Mouse (Mus musculus): Measurements from ENCODE around the gene Fbxl17. TPM values are rescaled to one million over a fixed set of nuclear protein-coding genes. Genes with fewer than 3 reads are reported as not detected.

The Fbxl17 gene
- total and polyA plus RNA-seq, 2 experiments from 2014 or later = 11.4 to 26.3 TPM

DNA sequence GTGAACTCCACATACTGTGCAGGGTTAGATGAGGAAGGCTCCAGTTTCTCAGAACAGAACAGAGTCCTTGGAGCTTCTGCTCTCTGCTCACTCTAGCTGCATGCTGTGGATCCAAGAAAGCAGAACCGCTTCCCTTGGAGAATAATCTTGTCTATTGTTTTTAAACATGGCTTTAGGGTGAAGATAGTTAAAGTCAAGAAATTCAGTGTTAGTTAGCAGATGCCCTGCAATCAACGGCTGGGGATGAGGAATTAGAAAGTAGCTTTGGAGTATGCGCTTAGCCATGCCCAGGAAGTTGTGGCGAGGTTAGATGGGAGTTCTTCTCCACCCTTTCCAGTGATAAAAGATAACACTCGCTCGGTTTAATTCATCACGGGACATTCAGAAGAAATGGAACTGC lies 306.6 kb downstream of the Fbxl17 start:
- Histone ChIP-seq H3K4me3 (ENCODE audit: low read depth, low read length) (no peak overlapping the region), H3K9ac (replicated peaks; ENCODE audit: low read depth, low read length) (no peak overlapping the region), H3K27me3 (ENCODE audit: control insufficient read depth, insufficient read depth, low read length) (no peaks in the 10 kb centered on the region), H3K36me3 (replicated peaks; ENCODE audit: control insufficient read depth, insufficient read depth, low read length) (0 out of 2 replicates have a peak, but pooled peaks cover 4% of the 10 kb centered on the region), H3K27ac (ENCODE audit: low read depth) (no peak overlapping the region), H3K4me2 (ENCODE audit: low read depth, low read length) (no peak overlapping the region), H3K4me1 (ENCODE audit: control insufficient read depth, insufficient read depth) (peaks cover 8% of the 10 kb centered on the region; the same call in 1 of the 2 replicates), H3K9me3 (replicated peaks; ENCODE audit: control insufficient read depth, low read length) (no peaks in the 10 kb centered on the region)
- no peak for DNase-seq (ENCODE audit: low spot score)
- TF ChIP-seq CTCF (IDR thresholded peaks at IDR 0.05; ENCODE audit: low read depth) (no peak), EP300 (IDR thresholded peaks at IDR 0.05; ENCODE audit: low read depth) (no peak)
- no peak for ATAC-seq (ENCODE audit: insufficient read depth, low read depth)
- WGBS = 51% methylated on average over 7 of the region's 7 CpGs

DNA sequence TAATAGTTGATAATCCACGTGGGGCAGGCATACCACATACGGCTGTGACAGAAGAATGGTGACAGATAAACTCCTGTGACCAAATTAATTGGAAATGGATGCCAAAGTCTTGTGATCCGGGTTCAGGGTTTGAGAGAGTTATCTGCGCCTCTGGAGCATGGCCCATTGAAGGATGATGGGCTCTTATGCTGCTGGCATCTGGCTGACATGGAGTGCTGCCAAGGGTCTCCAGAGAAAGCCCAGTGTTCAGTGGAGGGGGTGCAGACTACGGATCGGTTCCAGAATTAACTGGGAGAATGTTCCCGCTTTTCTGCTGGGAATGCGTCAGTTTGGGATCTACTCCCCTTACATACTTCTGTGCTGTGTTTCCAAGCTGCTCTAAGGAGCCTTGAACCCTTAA lies 308.5 kb downstream of the Fbxl17 start:
- ATAC-seq (ENCODE audit: insufficient read depth, low read depth) = peak; percentile 66
- Histone ChIP-seq H3K9ac (replicated peaks; ENCODE audit: low read depth, low read length) (no peak overlapping the region), H3K36me3 (replicated peaks; ENCODE audit: control insufficient read depth, insufficient read depth, low read length) (0 out of 2 replicates have a peak, but pooled peaks cover 4% of the 10 kb centered on the region), H3K4me3 (ENCODE audit: low read depth, low read length) (no peak overlapping the region), H3K9me3 (replicated peaks; ENCODE audit: control insufficient read depth, low read length) (no peaks in the 10 kb centered on the region), H3K4me2 (ENCODE audit: low read depth, low read length) (peak overlapping the region; percentile 0; the same call in 1 of the 2 replicates), H3K27ac (ENCODE audit: low read depth) (no peak overlapping the region), H3K4me1 (ENCODE audit: control insufficient read depth, insufficient read depth) (peaks cover 8% of the 10 kb centered on the region; the same call in 1 of the 2 replicates), H3K27me3 (ENCODE audit: control insufficient read depth, insufficient read depth, low read length) (no peaks in the 10 kb centered on the region)
- TF ChIP-seq CTCF (IDR thresholded peaks at IDR 0.05; ENCODE audit: low read depth) (no peak), EP300 (IDR thresholded peaks at IDR 0.05; ENCODE audit: low read depth) (no peak)
- 31% methylated on average over 8 of the region's 8 CpGs for WGBS
- no peak for DNase-seq (ENCODE audit: low spot score)

DNA sequence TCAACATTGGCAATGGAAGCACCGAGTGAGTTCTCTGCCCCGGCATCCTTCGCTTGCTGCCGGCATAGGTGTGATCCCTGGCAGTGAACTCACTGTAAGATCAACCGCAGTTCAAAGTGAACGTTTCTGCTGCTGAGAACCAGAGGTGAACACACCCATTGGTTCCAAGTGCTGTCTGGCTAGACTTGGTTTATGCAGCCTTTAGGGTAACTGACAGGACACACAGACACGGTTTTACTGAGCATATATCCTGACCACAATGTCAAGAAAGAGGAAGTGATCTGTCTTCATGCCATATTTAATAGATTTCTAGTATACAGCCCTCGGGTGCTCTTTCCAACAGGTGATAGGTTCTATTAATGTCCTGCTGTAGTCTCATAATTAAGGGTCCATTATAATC lies 310.5 kb downstream of the Fbxl17 start:
- TF ChIP-seq CTCF (IDR thresholded peaks at IDR 0.05; ENCODE audit: low read depth) (no peak), EP300 (IDR thresholded peaks at IDR 0.05; ENCODE audit: low read depth) (no peak)
- WGBS = 83% methylated on average over 8 of the region's 8 CpGs
- Histone ChIP-seq H3K9ac (replicated peaks; ENCODE audit: low read depth, low read length) (no peak overlapping the region), H3K4me1 (ENCODE audit: control insufficient read depth, insufficient read depth) (peaks cover 8% of the 10 kb centered on the region; the same call in 1 of the 2 replicates), H3K9me3 (replicated peaks; ENCODE audit: control insufficient read depth, low read length) (no peaks in the 10 kb centered on the region), H3K27ac (ENCODE audit: low read depth) (no peak overlapping the region), H3K4me2 (ENCODE audit: low read depth, low read length) (no peak overlapping the region), H3K4me3 (ENCODE audit: low read depth, low read length) (no peak overlapping the region), H3K36me3 (replicated peaks; ENCODE audit: control insufficient read depth, insufficient read depth, low read length) (0 out of 2 replicates have a peak, but pooled peaks cover 4% of the 10 kb centered on the region), H3K27me3 (ENCODE audit: control insufficient read depth, insufficient read depth, low read length) (no peaks in the 10 kb centered on the region)
- no peak for ATAC-seq (ENCODE audit: insufficient read depth, low read depth)
- no peak for DNase-seq (ENCODE audit: low spot score)

DNA sequence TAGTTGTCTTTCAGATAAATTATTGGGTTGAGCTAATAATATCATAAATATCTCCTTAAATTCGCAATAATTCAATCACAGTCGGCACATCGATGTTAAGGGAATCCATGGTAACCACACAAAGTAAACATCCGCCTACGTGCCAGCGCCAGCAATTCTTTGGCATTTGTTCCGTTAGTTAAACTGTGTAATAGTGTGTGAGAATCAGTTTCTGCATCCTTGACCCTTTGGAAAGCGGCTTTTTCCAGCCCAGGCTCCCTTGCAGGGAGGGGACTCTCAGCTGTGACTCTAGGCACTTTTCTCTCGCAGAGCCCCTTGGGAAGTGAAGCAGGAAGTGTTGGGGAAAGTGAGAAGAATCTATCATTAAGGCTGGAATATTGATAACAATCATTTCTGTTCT lies 314.3 kb downstream of the Fbxl17 start:
- H3K9ac ChIP-seq (replicated peaks; ENCODE audit: low read depth, low read length) = no peak overlapping the region
- WGBS = 75% methylated on average over 9 of the region's 9 CpGs
- no peak overlapping the region for H3K27ac ChIP-seq (ENCODE audit: low read depth)
- no peaks in the 10 kb centered on the region for H3K9me3 ChIP-seq (replicated peaks; ENCODE audit: control insufficient read depth, low read length)
- TF ChIP-seq EP300 (IDR thresholded peaks at IDR 0.05; ENCODE audit: low read depth) = no peak
- TF ChIP-seq CTCF (IDR thresholded peaks at IDR 0.05; ENCODE audit: low read depth) = no peak
- no peaks in the 10 kb centered on the region for H3K4me1 ChIP-seq (ENCODE audit: control insufficient read depth, insufficient read depth)
- DNase-seq (ENCODE audit: low spot score) (no peak), ATAC-seq (ENCODE audit: insufficient read depth, low read depth) (no peak)
- no peak overlapping the region for H3K4me3 ChIP-seq (ENCODE audit: low read depth, low read length)
- H3K36me3 ChIP-seq (replicated peaks; ENCODE audit: control insufficient read depth, insufficient read depth, low read length) = 0 out of 2 replicates have a peak, but pooled peaks cover 4% of the 10 kb centered on the region
- no peaks in the 10 kb centered on the region for H3K27me3 ChIP-seq (ENCODE audit: control insufficient read depth, insufficient read depth, low read length)
- no peak overlapping the region for H3K4me2 ChIP-seq (ENCODE audit: low read depth, low read length)

GRCm38 (mm10) chr17:63184844-63185504 lies 314.8 kb downstream of the Fbxl17 start:
- Histone ChIP-seq H3K27me3 (ENCODE audit: control insufficient read depth, insufficient read depth, low read length) (no peaks in the 10 kb centered on the region), H3K36me3 (replicated peaks; ENCODE audit: control insufficient read depth, insufficient read depth, low read length) (0 out of 2 replicates have a peak, but pooled peaks cover 4% of the 10 kb centered on the region), H3K4me1 (ENCODE audit: control insufficient read depth, insufficient read depth) (no peaks in the 10 kb centered on the region), H3K27ac (ENCODE audit: low read depth) (no peak overlapping the region), H3K9me3 (replicated peaks; ENCODE audit: control insufficient read depth, low read length) (no peaks in the 10 kb centered on the region), H3K4me2 (ENCODE audit: low read depth, low read length) (no peak overlapping the region), H3K4me3 (ENCODE audit: low read depth, low read length) (no peak overlapping the region), H3K9ac (replicated peaks; ENCODE audit: low read depth, low read length) (no peak overlapping the region)
- WGBS = 65% methylated on average over 10 of the region's 10 CpGs
- ATAC-seq (ENCODE audit: insufficient read depth, low read depth) = no peak
- no peak for DNase-seq (ENCODE audit: low spot score)
- TF ChIP-seq CTCF (IDR thresholded peaks at IDR 0.05; ENCODE audit: low read depth) (no peak), EP300 (IDR thresholded peaks at IDR 0.05; ENCODE audit: low read depth) (no peak)

- no peaks in the 10 kb centered on the region for H3K36me3 ChIP-seq (replicated peaks; ENCODE audit: control insufficient read depth, insufficient read depth, low read length)
- no peak overlapping the region for H3K4me3 ChIP-seq (ENCODE audit: low read depth, low read length)
- no peak overlapping the region for H3K27ac ChIP-seq (ENCODE audit: low read depth)
- no peaks in the 10 kb centered on the region for H3K27me3 ChIP-seq (ENCODE audit: control insufficient read depth, insufficient read depth, low read length)
- TF ChIP-seq EP300 (IDR thresholded peaks at IDR 0.05; ENCODE audit: low read depth) (no peak), CTCF (IDR thresholded peaks at IDR 0.05; ENCODE audit: low read depth) (no peak)
- no peaks in the 10 kb centered on the region for H3K4me1 ChIP-seq (ENCODE audit: control insufficient read depth, insufficient read depth)
- no peak overlapping the region for H3K9ac ChIP-seq (replicated peaks; ENCODE audit: low read depth, low read length)
- no peak for ATAC-seq (ENCODE audit: insufficient read depth, low read depth)
- H3K9me3 ChIP-seq (replicated peaks; ENCODE audit: control insufficient read depth, low read length) = no peaks in the 10 kb centered on the region
- no peak for DNase-seq (ENCODE audit: low spot score)
- no peak overlapping the region for H3K4me2 ChIP-seq (ENCODE audit: low read depth, low read length)
- 85% methylated on average over 3 of the region's 3 CpGs for WGBS
These were observed 316.4 kb downstream of the Fbxl17 start for GRCm38 (mm10) chr17:63183431-63183830.
